Mouse (Mus musculus) urinary bladder, postnatal 10 days (tissue): ENCODE results near the gene Dyrk3.
A peak's percentile ranks its signal among the peaks of the same experiment; 100 is the strongest.
"Not testable (repeated sequence)": the region's sequence is repeated elsewhere in the genome, so short reads cannot be mapped to it uniquely, and the experiment has no call there.

Experiments used
- DNase-seq: peaks from one replicate; pipeline ENCODE4 v3.0.0; 2022; ENCODE audit warnings: low spot score

Dyrk3 gene

DNA sequence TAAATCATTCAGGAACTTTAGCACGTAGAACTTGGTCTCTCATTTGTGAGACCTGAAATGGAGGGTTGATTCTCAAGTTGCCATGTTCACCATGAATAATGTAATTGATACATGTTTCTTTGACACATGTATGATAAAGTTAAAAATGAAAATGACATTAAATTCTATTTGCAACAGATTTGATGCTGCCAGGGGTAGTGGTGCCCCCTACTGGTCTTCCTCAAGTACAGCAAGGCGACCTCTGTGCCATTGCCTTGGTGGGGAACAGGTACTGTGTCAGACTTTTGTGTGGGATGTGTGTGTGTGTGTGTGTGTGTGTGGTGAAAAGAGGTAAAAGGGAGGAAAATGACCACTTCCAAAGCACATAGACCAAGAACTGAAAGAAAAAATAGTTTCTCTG, 17.3 kb upstream of the Dyrk3 start:
- no peak for DNase-seq

DNA sequence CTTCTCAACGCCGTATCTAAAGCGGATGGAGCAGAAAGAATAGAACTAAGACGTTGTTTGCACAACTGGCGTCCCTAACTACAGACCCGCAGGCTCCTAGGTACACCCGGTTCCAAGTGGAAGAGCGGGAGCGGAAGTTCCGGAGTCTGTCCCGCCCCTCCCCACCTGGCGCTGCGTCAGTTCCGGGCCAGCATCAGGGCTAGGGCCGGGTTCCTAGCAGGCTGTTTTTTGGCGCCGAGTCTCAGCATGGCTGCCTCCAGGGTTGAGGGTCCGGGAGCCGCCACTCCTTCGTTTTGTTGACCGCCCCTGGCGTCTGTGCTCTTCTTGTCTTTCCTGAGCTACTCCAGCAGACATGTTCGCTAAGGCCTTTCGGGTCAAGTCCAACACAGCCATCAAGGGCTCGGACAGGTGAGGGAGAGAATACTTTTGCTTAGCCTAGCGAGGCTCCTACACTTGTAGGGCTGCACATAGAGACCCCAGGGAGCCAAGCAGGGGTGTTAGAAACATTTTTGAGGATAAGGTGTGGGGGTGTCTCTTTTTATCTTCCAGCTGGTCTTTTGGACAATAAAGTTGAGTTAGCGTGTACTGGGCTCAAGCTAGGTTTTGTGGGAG, 15.0 kb upstream of the Dyrk3 start, which contains the start of gene Eif2d:
Gene Eif2d (plus strand): TSS at position 164 of the 612 bp plus-strand sequence.
- peak; percentile 48 for DNase-seq

DNA sequence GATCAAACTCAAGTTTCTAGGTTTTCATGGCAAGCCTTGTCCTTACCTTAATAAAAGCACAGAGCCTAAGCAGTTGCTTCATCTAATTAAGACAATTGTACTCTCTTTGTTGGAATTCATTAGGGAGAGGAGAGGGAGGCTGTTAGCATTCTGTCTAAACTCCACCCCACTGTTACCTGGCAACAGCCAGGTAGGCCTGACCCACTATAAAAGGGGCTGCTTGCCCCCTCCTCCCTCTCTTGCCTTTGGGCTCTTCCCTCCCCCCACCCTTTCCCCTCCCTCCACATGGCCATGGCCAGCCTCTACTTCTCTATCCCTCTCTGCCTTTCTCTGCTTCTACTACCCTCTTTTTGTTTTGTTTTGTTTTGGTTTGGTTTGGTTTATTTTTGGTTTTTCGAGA, 11.4 kb upstream of the Dyrk3 start:
- DNase-seq = no peak

DNA sequence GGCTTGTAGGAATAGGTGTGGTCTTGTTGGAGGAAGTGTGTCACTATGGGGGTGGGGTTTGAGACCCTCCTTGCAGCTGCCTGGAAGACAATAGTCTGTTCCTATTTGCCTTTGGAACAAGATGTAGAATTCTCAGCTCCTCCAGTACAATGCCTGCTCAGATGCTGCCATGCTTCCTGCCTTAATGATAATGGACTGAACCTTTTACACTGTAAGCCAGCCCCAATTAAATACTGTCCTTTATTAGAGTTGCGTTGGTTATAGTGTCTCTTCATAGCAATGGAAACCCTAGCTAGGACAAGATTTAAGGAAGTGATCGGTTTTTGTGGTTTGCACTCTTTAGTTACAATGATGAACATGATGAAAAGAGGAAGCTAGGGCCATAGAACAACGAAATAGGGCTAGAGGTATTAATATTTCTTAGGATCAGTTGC, 8.1 kb upstream of the Dyrk3 start:
- DNase-seq = no peak

DNA sequence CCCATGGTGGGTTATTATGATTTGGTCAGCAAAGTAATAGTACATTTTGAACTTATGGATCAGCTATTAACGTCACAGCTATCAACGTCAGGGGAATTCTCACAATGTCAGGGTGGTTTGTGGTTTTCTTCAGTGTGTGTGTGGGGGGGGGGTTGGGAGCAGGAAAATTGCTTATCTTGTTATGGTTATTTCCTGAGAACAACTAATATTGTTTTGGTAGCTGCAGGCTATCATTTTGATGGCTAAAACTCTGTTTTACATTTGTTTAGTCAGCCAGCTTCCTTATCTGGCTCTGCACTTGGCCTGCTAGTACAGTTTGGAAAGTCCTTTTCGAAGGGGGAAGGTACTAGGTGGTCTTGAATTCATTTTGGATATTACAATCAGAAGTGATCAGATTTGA, 7.1 kb upstream of the Dyrk3 start:
- not testable (repeated sequence) for DNase-seq

- no peak for DNase-seq
These were observed 4.3 kb upstream of the Dyrk3 start for GRCm38 (mm10) chr1:131142472-131142871.

- no peak for DNase-seq
These were observed 3.3 kb upstream of the Dyrk3 start for GRCm38 (mm10) chr1:131141449-131141848.

- no peak for DNase-seq
These were observed 1.3 kb upstream of the Dyrk3 start for GRCm38 (mm10) chr1:131139102-131140095.

GRCm38 (mm10) chr1:131137717-131138118, 422 bp downstream of the Dyrk3 start:
- DNase-seq = no peak

GRCm38 (mm10) chr1:131137111-131137510, 1.0 kb downstream of the Dyrk3 start:
- DNase-seq = no peak

- no peak for DNase-seq
These were observed 2.0 kb downstream of the Dyrk3 start for GRCm38 (mm10) chr1:131135960-131136629.

DNA sequence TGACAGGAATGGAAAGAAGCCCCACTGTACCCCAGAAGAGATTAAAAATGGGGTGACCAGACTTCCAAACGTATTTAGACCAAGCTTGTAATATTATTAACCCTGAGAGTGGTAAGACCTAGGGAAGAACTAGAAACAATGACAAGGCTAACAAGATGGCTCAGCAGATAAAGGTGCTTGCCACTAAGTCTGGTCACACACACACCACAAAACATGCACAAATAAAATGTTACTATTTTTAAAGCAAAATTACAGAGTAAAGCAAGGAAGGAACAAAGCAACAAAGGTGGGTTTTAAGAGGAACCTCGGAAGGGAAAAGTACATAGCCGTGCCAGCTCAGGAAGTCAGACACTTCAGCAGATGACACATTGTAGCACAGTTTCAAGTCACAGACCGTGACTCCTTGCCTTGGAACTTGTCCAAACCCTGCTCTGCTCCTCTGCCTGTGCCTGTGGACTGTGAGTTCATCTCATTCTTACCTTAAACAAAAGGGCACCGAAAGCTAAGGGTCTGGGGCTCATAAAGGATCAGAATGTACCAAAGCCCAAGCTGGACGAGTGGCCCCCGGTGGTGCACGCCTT, 3.1 kb downstream of the Dyrk3 start:
- DNase-seq = no peak

DNA sequence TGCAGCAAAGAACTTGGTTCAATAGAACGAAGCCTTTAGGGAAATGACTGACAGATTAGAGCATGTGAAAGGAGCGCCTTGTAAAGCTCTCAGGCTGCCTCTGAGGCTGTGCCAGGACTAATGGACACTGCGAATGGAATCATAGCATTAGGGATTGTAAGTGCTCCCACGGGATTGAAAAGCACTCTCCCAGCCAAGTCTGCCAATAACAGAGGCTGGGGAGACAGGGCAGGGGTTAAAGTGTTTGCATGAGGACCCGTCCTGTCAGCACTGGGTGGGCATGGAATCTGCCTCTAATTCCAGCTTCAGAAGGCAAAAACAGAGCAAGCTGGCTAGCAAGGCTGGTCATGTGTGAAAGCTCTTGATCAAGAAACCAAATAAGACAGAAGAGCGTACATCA, 3.9 kb downstream of the Dyrk3 start:
- no peak for DNase-seq

- DNase-seq = no peak
These were observed 12.0 kb downstream of the Dyrk3 start for GRCm38 (mm10) chr1:131125987-131126744.

GRCm38 (mm10) chr1:131123522-131124265, 14.4 kb downstream of the Dyrk3 start:
- no peak for DNase-seq

- DNase-seq = no peak
These were observed 16.2 kb downstream of the Dyrk3 start for GRCm38 (mm10) chr1:131121987-131122386.

DNA sequence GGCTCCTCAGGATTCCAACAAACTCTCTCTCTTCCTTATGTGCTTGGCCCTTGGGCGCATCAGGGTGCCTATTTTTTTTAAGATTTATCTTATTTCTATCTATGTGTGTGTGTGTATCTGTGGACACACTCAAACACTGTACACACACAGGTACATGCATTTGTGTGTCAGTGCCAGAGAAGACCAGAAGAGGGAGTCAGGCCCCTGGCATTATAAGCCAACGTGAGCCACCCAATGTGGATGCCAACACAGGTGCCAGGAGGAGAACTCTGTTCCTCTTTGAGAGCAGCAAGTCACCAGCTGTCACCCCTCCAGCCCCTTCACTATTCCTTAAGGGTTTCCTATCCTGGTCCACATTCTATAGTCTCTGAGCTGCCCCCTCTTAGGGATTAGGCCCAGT, 19.1 kb downstream of the Dyrk3 start:
- no peak for DNase-seq

DNA sequence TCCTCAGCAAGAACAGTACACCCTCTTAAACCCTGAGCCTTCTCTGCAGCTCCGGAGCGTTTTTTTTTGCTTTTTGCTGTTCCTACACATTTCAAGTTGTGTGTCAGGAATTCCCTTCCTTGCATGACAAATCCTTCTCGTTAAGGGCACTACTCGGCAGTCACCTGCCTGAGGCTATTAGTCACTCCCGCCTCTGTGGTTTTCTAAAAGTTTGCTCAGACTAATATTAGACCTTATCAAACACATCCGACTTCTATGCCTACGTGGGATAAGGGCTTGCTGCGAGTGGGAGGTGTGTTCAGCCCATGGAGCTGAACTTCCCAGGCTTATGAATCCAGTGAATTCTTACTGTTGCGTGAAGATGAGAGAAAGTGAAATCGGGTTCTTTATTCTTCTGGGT, 19.6 kb downstream of the Dyrk3 start:
- DNase-seq = no peak

DNA sequence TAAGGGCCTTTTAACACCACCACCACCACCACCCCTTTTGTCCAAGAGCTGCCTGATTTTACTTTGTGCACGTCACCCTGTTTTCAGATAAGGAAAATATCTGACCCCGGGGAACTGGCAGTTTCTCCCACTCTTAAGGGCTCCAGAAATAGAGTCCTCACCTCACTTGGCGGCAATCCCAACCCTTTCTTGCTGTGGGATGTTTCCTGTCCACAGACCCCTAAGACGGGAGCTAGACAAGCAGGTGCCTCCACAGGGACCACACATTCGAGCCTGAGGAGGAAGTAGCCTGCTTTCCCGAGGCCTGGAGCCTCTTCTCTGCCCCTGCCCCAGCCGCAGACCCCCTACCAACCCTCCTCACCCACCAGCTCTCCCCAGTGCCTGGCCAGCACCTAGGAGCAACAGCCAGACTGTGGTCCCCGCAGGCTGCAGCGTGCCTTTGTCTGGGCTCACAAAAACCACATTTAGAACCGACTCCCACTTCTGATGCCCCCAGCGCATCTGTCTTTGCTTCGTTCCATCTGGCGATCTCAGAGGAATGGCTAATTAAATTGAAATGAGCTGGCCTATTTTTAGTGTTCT, 21.6 kb downstream of the Dyrk3 start:
- DNase-seq = no peak

- no peak for DNase-seq
These were observed 22.2 kb downstream of the Dyrk3 start for GRCm38 (mm10) chr1:131115932-131116331.
